Mouse (Mus musculus): Measurements from ENCODE around the gene Itga11.

Itga11 gene

GRCm38 (mm10) chr9:62684311-62684710 is 6.7 kb downstream of the Itga11 start:
- no peak for DNase-seq (ENCODE audit: low read depth, low spot score)

- no peak for DNase-seq (ENCODE audit: low read depth, low spot score)
These were observed 12.1 kb downstream of the Itga11 start for GRCm38 (mm10) chr9:62689748-62690147.

- DNase-seq (ENCODE audit: low read depth, low spot score), result no peak
These were observed 16.4 kb downstream of the Itga11 start for GRCm38 (mm10) chr9:62694054-62694453.

DNA sequence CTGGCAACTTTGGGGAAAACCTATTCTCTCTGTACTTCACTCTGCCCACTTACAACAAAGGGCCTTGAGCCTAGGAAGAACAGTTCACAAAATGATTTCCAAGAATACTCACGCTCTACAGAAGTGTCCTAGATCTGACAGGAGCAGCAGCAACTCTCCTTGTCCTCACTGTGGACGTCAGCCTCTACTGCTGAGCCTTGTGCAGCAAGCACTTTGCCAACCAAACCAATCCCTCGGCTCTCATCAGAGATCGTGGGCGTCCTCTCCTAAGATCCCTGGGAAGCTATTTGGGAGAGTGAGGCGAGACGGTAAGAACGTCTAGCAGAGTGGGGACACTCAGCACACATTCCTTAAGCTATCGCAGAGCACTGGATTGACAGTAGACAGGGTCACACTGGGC is 17.6 kb downstream of the Itga11 start:
- DNase-seq (ENCODE audit: low read depth, low spot score), result no peak

DNA sequence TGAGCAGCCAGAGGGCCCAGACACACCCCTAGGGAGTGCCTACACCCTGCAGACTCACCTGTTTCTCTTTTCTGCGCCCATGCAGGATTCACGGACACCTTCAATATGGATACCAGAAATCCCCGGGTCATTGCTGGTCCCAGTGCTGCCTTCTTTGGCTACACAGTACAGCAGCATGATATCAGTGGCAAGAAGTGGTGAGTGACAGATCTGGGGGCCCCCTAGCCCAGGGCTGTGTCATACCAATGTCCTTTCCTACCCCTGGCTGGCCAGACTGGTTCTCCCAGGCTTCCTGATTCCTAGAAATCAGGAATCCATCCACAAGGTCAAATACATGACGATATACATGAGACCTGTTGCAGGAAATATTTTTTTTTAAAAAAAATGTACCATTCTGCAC is 19.2 kb downstream of the Itga11 start:
- DNase-seq (ENCODE audit: low read depth, low spot score), result no peak

DNA sequence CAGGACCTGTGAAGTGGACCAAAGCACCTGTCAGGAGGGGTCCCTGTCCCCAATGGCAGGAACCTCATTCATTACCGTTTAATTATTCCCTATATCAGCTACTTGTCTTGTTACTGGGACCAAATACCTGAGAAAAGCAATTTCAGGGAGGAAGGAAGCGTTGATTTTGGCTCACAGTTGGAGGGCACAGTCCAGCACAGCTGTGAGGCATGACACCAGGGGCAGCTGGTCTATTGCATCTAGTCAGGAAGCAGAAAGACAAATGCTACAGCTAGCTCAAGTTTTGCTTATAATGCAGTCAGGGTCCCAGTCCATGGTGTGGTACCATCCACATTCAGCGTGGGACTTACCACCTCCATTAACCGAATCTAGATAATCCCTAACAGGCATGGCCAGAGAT is 29.6 kb downstream of the Itga11 start:
- DNase-seq (ENCODE audit: low read depth, low spot score), result no peak

DNA sequence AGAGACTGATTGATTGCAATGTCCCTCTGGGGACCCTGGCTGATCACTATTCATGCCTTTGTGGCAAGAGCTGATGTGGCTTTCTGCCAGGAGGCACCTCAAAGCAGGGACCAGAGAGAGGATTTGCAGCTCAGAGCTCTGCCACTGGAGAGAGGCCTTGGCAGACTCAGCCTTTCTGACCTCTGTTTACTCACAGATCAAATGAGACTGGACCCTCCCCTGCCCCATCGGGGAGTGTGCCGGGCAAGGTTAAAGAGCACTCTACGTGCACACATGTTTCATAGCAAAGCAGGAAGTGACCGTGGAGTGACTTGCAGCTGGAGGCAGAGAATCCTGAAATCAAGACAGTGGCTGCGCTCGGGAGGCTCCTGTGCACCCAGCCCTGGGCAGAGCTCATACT is 30.2 kb downstream of the Itga11 start:
- no peak for DNase-seq (ENCODE audit: low read depth, low spot score)

- DNase-seq (ENCODE audit: low read depth, low spot score), result no peak
These were observed 32.4 kb downstream of the Itga11 start for GRCm38 (mm10) chr9:62709983-62710382.

DNA sequence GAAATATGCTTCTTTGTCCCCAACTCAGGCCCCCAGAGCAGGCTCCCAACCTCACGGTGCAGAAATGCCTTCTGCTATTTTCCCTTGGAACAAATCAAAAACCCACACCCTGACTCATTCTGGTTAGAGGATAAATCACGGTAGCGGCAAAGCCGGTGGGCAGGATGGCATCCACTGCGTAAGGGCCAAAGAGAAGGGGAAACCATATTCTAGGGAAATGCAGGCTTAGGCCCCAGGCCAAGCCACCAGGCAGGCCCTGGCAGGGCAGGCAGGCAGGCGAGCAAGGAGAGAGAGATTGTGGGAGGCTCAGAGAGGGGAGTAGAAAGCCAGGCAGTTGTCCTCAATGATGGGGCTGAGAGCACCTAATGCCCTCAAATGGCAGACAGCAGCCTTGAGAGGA is 34.7 kb downstream of the Itga11 start:
- DNase-seq (ENCODE audit: low read depth, low spot score), result no peak

GRCm38 (mm10) chr9:62713040-62713439 is 35.4 kb downstream of the Itga11 start:
- no peak for DNase-seq (ENCODE audit: low read depth, low spot score)

- DNase-seq (ENCODE audit: low read depth, low spot score), result no peak
These were observed 36.7 kb downstream of the Itga11 start for GRCm38 (mm10) chr9:62714336-62714735.

- DNase-seq (ENCODE audit: low read depth, low spot score), result no peak
These were observed 40.4 kb downstream of the Itga11 start for GRCm38 (mm10) chr9:62717982-62718381.

DNA sequence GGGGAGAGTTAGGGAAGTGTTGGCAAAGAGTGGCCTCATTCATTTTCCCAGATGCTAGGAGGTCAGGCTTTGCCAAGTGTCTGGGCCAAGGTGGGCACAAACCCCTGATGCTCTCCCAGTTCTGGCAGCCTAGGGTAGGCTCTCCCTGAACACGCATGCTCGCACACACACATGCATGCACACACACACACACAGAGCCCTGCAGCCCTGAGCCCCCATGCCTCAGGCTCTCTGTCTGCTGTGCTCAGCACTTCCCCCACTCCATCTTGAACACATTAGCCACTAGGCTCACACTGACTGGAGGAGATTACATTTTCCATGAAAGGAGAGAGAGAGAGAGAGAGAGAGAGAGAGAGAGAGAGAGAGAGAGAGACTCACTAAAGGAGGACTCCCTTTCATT is 44.2 kb downstream of the Itga11 start:
- no peak for DNase-seq (ENCODE audit: low read depth, low spot score)

DNA sequence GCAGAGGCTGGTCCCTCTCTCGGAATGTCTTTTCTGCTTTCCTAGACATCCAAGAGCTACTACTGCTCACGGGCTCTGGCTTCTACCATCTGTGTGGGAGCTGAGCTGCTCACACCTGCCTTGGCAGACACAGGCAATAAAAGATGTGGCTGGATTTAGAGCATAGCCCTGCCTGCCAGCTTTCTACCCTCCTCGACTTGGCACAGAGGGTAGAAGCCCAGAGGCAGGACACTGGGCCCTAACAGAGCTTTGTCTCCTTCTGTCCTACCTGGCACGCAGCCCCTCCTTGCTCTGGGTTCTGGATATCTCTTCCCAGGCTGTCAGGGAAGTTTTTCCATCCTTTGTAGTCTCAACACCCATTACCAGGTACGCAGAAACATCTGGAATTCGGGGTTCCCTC is 45.1 kb downstream of the Itga11 start:
- DNase-seq (ENCODE audit: low read depth, low spot score), result no peak

GRCm38 (mm10) chr9:62724175-62724574 is 46.5 kb downstream of the Itga11 start:
- no peak for DNase-seq (ENCODE audit: low read depth, low spot score)

DNA sequence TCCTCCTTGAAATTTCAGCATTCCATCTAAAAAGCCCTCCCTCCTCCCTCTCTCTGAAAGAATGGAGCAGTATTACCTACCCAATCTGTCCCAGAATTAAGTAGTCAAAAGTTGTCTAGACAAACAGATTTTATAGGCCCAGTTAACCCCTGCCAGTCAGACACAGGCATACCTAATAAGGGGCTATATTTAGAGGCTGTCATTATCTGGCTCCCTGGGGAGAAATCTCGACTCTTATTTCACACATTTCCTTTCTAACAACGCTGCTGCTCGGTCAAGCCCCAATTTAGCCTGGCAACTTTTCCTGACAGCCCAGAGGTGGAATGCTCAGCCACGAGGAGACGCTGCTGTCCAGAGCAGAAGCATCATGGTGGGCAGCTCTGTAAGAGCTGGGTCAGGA is 47.6 kb downstream of the Itga11 start:
- DNase-seq (ENCODE audit: low read depth, low spot score), result no peak

DNA sequence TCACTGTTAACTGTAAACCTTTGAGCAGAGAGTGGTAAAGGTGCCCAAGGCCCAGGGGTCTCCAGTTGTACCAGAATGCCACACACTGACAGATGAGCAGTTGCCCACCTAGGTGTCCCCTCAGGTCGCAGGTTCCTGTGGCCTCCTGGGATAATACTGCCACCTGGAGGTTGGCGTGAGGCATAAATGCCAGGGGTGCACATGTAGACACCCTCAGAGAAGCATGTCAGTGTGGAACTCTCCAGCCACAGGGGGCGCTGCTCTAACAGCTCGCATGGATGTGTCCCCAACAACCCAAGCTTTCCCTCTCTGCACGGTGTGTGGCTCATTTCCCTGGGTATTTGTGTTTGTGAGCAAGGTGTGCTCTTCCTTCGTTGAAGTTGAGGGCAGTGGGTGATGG is 48.8 kb downstream of the Itga11 start:
- DNase-seq (ENCODE audit: low read depth, low spot score), result no peak

DNA sequence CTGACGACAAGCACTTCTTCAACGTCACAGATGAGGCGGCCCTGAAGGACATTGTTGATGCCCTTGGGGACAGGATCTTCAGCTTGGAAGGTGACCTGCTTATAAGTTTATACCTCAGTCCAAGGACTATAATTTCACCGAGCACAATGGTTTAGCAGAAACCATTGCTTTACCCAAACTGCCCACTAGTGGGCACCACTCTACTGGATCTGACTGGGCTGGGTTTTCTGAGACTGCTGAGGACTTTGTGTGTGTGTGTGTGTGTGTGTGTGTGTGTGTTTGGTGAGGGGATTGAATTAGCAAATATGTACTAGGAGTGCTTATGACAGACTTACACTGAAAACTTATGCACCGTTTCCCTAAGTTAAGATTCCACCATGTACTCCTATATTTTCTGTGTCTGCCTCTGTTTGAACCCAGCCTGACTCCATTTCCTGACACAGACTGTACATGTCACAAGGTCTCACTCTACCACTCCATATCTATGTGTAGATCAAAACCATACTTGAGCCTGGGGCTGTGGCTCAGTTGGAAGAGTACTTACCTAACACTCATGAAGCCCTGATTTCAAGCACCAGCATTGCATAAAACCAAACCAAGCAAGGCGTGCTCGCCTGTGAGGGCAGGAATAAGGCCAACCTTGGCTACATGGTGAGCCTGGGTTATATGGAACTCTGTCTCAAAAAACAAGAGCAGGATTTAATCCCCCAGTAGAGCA is 67.1 kb downstream of the Itga11 start:
- peak; percentile 42 for DNase-seq (ENCODE audit: low read depth, low spot score)

GRCm38 (mm10) chr9:62746646-62747045 is 69.0 kb downstream of the Itga11 start:
- no peak for DNase-seq (ENCODE audit: low read depth, low spot score)

DNA sequence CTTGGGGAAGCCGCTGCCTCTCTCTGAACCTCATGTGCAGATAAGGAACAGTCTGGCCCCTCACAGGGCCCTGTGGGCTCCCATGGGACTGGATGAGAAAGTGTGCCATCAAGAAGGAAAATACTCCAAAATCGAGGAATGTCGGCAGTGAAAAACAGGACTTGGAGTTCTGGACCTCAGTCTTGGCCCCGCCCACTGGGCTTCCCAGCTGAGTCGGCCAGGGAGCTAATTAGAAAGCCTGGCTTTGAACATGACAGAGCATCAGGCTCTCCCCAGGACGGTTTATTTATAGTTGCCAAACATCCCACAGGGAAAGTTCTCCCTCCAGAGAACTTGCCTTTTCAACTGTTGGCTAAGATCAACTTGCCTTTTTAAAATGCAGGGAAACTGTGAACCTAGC is 72.0 kb downstream of the Itga11 start:
- DNase-seq (ENCODE audit: low read depth, low spot score), result no peak

GRCm38 (mm10) chr9:62750381-62750780 is 72.8 kb downstream of the Itga11 start:
- DNase-seq (ENCODE audit: low read depth, low spot score), result no peak

DNA sequence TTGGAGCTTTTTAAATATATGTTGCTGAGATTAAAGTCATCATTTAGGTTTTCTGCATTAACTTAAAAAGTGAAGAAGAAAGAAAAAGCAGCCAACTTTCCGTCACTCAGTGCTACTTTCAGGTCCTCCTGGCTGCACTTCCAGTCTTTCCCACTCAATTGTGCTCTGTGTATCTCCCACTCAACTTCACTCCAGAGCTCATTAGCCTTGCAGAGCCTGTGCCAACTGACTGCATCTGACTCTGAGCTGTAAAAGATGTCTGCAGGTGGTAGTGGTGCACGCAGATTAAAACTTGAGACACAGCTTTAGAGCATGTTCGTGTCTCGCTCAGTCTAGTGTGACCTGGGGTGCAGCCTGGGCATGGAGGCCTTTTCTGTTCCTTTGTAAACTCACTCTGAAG is 80.7 kb downstream of the Itga11 start:
- DNase-seq (ENCODE audit: low read depth, low spot score), result no peak

DNA sequence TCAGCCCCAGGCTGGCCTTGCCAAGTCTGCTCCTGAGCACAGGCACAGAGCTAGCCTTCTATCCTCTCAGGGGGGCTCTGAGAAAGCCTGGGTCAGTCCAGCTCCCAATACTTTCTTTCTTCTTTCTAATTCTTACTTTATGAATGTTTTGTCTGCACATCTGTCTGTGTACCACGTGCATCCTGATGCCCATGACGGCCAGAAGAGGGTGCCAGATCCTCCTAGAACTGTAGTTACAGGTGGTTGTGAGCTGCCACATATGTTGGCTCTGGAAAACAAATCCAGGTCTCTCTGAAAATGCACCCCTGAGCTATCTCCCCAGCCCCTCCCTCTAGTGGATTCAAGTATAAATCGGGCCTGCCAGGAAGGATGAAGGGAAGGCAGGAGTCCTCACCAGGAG is 82.0 kb downstream of the Itga11 start:
- no peak for DNase-seq (ENCODE audit: low read depth, low spot score)

DNA sequence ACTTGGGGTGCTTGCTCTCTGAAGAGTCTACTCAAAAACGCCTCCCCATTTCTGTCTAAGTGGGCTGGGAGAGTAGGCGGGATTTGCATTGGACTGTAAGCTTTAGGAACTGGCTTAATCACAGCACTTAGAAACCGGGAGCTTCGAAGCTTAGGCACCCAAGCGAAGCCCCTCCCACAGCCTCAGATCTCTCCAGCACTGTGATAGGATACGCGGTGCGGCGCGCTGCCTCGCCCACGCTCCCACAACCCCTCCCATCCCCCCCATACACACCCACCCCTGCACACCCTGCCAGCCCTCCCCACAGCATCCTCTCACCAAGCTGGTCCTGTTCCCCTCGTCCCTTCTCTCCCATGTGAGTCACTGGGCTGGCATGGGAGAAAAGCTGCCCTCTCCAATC is 85.9 kb downstream of the Itga11 start:
- peak; percentile 58 for DNase-seq (ENCODE audit: low read depth, low spot score)
